20 mouse cellular contexts compared by ENCODE assay signal in the genomic region with DNA sequence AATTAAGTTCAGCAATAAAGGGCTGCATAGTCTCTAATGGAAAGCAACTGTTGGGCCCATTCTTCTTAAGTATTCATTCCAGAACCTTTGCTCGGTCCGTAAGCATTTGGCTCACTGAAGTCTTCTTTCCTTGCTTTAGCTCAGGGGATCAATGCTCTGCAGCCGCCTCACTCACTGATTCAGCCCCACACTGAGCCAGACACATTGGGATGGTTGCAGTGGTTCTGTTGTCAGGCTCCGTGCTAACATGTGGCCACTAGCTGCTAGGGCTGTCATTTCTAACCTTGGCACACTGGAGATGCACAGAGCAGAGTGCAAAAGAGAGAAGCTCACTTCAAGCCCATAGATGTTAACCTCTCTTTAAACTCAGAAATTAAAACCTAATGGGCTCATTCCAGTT.
DNase-seq lines count a peak whose midpoint lies in the region; ATAC-seq and TF ChIP-seq lines count a peak whose summit lies in the region.
"Had no signal": no experiment of that assay in that cellular context is flagged by ENCODE, and none has a peak within 500 bp of the region (broad histone marks: within the 10 kb centered on the region; RNA-seq: fewer than 3 reads in every experiment).

No protein-coding gene starts in this region.

- peak; percentile 51 for DNase-seq in embryo, embryonic 10 days (ENCODE audit: low spot score)
- no peak for DNase-seq in embryo, embryonic 11 days
- DNase-seq in heart, adult 2 months = no peak
- peak; percentile 31 for DNase-seq in limb, embryonic 10.5 days (ENCODE audit: low spot score)
- DNase-seq in midbrain, embryonic 14.5 days = no peak
- no peak for DNase-seq in urinary bladder, adult 18-20 months (ENCODE audit: low spot score in 2 of 2)
- DNase-seq: adrenal gland, postnatal 10 days; B cell, adult 2 months; cerebellum, adult 11-12 months; cerebellum, adult 9-10 months; cerebellum, postnatal 25 days; forebrain, postnatal 0 days; gastrocnemius, postnatal 14 days had no signal

- H3K4me2 ChIP-seq in heart, embryonic 12.5 days = no peak overlapping the region
- no peak overlapping the region for H3K4me2 ChIP-seq in midbrain, embryonic 14.5 days (ENCODE audit: low read length)
- H3K4me2 ChIP-seq: heart, embryonic 15.5 days; hindbrain, embryonic 15.5 days had no signal

- no peak for TF ChIP-seq CTCF in heart, adult 2 months (IDR thresholded peaks at IDR 0.05)

- H3K9me3 ChIP-seq in heart, embryonic 12.5 days (replicated peaks) = no peaks in the 10 kb centered on the region
- H3K9me3 ChIP-seq in limb, embryonic 10.5 days (replicated peaks) = no peaks in the 10 kb centered on the region
- H3K9me3 ChIP-seq in midbrain, embryonic 14.5 days (ENCODE audit: control insufficient read depth, low read length) = no peaks in the 10 kb centered on the region
- H3K9me3 ChIP-seq: G1E; heart, embryonic 15.5 days; hindbrain, embryonic 15.5 days had no signal

- no peak for TF ChIP-seq POLR2A in heart, adult 2 months (IDR thresholded peaks at IDR 0.05; ENCODE audit: insufficient read depth, low read depth, low read length)

- peaks cover 34% of the 10 kb centered on the region for H3K4me1 ChIP-seq in heart, embryonic 12.5 days (replicated peaks)
- H3K4me1 ChIP-seq in heart, adult 2 months (ENCODE audit: control insufficient read depth, insufficient read depth, low read length) = no peaks in the 10 kb centered on the region
- peaks cover 59% of the 10 kb centered on the region for H3K4me1 ChIP-seq in limb, embryonic 10.5 days
- H3K4me1 ChIP-seq in midbrain, embryonic 14.5 days (ENCODE audit: control insufficient read depth, insufficient read depth, low read length) = peaks cover 10% of the 10 kb centered on the region

- no peaks in the 10 kb centered on the region for H3K36me3 ChIP-seq in heart, embryonic 12.5 days
- H3K36me3 ChIP-seq in heart, adult 2 months (ENCODE audit: control insufficient read depth, insufficient read depth, low read length) = no peaks in the 10 kb centered on the region
- H3K36me3 ChIP-seq in limb, embryonic 10.5 days = no peaks in the 10 kb centered on the region
- H3K36me3 ChIP-seq in midbrain, embryonic 14.5 days (ENCODE audit: control insufficient read depth, insufficient read depth, low read length) = no peaks in the 10 kb centered on the region
- H3K36me3 ChIP-seq: G1E; heart, embryonic 15.5 days; hindbrain, embryonic 15.5 days had no signal

- TF ChIP-seq EP300 in heart, adult 2 months (IDR thresholded peaks at IDR 0.05; ENCODE audit: insufficient read depth, low read depth, low read length) = no peak

- no peak for ATAC-seq in heart, embryonic 12.5 days (ENCODE audit: insufficient number of reproducible peaks, low FRiP score)
- no peak for ATAC-seq in midbrain, embryonic 14.5 days (ENCODE audit: low FRiP score, low TSS enrichment)
- ATAC-seq: CD4-positive, CD25-positive, alpha-beta regulatory T cell, adult 4 months; forebrain, postnatal 0 days; intestine, embryonic 16.5 days had no signal

- no peak overlapping the region for H3K9ac ChIP-seq in heart, embryonic 12.5 days
- no peak overlapping the region for H3K9ac ChIP-seq in heart, adult 2 months (ENCODE audit: low read depth, low read length)
- no peak overlapping the region for H3K9ac ChIP-seq in midbrain, embryonic 14.5 days (replicated peaks; ENCODE audit: low read length)
- H3K9ac ChIP-seq: forebrain, postnatal 0 days; heart, embryonic 15.5 days; hindbrain, embryonic 15.5 days had no signal

- no peaks in the 10 kb centered on the region for H3K79me2 ChIP-seq in heart, adult 2 months (replicated peaks; ENCODE audit: control insufficient read depth, insufficient read depth, low read length)

- 60% methylated on average over 4 of the region's 4 CpGs for WGBS in heart, embryonic 12.5 days
- 91% methylated on average over 4 of the region's 4 CpGs for WGBS in heart, adult 2 months
- WGBS in limb, embryonic 10.5 days = 22% methylated on average over 4 of the region's 4 CpGs
- WGBS in midbrain, embryonic 14.5 days = 75% methylated on average over 4 of the region's 4 CpGs

- intact Hi-C loops in heart, adult 2 months (cut with DNase I) = no loop called here

- no peaks in the 10 kb centered on the region for H3K27me3 ChIP-seq in heart, embryonic 12.5 days (replicated peaks)
- no peaks in the 10 kb centered on the region for H3K27me3 ChIP-seq in heart, adult 2 months (ENCODE audit: control insufficient read depth, insufficient read depth, low read length)
- H3K27me3 ChIP-seq in limb, embryonic 10.5 days (ENCODE audit: low read depth, poor library complexity, severe bottlenecking) = no peaks in the 10 kb centered on the region
- H3K27me3 ChIP-seq in midbrain, embryonic 14.5 days (ENCODE audit: control insufficient read depth, insufficient read depth, low read length) = no peaks in the 10 kb centered on the region
- H3K27me3 ChIP-seq: heart, embryonic 15.5 days; hindbrain, embryonic 15.5 days had no signal

- H3K27ac ChIP-seq in heart, embryonic 12.5 days (ENCODE audit: poor library complexity, severe bottlenecking) = peak overlapping the region; percentile 14; the same call in 1 of the 2 replicates
- H3K27ac ChIP-seq in heart, adult 2 months = no peak overlapping the region
- H3K27ac ChIP-seq in limb, embryonic 10.5 days = peak overlapping the region; percentile 78
- H3K27ac ChIP-seq in midbrain, embryonic 14.5 days (replicated peaks; ENCODE audit: low read depth, low read length) = no peak overlapping the region
- H3K27ac ChIP-seq: heart, embryonic 15.5 days; hindbrain, embryonic 15.5 days had no signal

- H3K4me3 ChIP-seq in heart, embryonic 12.5 days = no peak overlapping the region
- H3K4me3 ChIP-seq in heart, adult 2 months = no peak overlapping the region
- H3K4me3 ChIP-seq in limb, embryonic 10.5 days = no peak overlapping the region
- H3K4me3 ChIP-seq in midbrain, embryonic 14.5 days (replicated peaks; ENCODE audit: low read depth, low read length) = no peak overlapping the region
- H3K4me3 ChIP-seq: erythroblast, embryonic 14.5 days; heart, embryonic 15.5 days; hindbrain, embryonic 15.5 days had no signal

Comparison
In these comparisons a context has a peak if more than half of its experiments do, and no peak if none do; other contexts are left out.
1. DNase-seq: peak in embryo, embryonic 10 days (single experiment) and limb, embryonic 10.5 days (single experiment); none in embryo, embryonic 11 days (single experiment), heart, adult 2 months (0 of 2), midbrain, embryonic 14.5 days (single experiment) and urinary bladder, adult 18-20 months (0 of 2).
2. H3K27ac ChIP-seq: peak in heart, embryonic 12.5 days (single experiment) and limb, embryonic 10.5 days (single experiment); none in heart, adult 2 months (single experiment) and midbrain, embryonic 14.5 days (single experiment).